Mouse (Mus musculus): ENCODE data around the gene Vmn1r195. TPM values are rescaled to one million over a fixed set of nuclear protein-coding genes. Genes with fewer than 3 reads are reported as not detected.
"Not testable (repeated sequence)": the region's sequence is repeated elsewhere in the genome, so short reads cannot be mapped to it uniquely, and the experiment has no call there.

The Vmn1r195 gene
- total RNA-seq (2018; cell fraction: chromatin; rRNA removed), result not detected
- not detected for total RNA-seq (2018; cell fraction: cytosol; rRNA removed)
- not detected for total RNA-seq (2018; cell fraction: nucleus; rRNA removed)
- polyA plus RNA-seq (2018), result not detected in 3 replicates

- not testable (repeated sequence) for H3K4me3 ChIP-seq (ENCODE audit: inconsistent target); H3K36me3 ChIP-seq (ENCODE audit: inconsistent target); H3K79me2 ChIP-seq (ENCODE audit: inconsistent target); H3K27ac ChIP-seq
- WGBS (ENCODE audit: missing documents), result 100% methylated on average over 1 of the region's 1 CpGs
Measured at GRCm38 (mm10) chr13:22270222-22270621, at the start of gene Vmn1r195. TSS of gene Vmn1r195 (plus strand) at chr13:22270522.

GRCm38 (mm10) chr13:22223060-22223459, 47.3 kb upstream of the Vmn1r195 start, which contains the start of gene Vmn1r193:
TSS of gene Vmn1r193 (minus strand) at chr13:22223160.
- WGBS (ENCODE audit: missing documents), result 67% methylated on average over 1 of the region's 1 CpGs
- not testable (repeated sequence) for H3K27ac ChIP-seq; H3K79me2 ChIP-seq (ENCODE audit: inconsistent target); H3K36me3 ChIP-seq (ENCODE audit: inconsistent target); H3K4me3 ChIP-seq (ENCODE audit: inconsistent target)

- Histone ChIP-seq H3K4me3 (ENCODE audit: inconsistent target) (no peak within 1 kb of the TSS), H3K79me2 (ENCODE audit: inconsistent target) (no peaks in the 10 kb centered on the region), H3K27ac (no peak within 1 kb of the TSS), H3K36me3 (ENCODE audit: inconsistent target) (no peaks in the 10 kb centered on the region)
- WGBS (ENCODE audit: missing documents), result 50% methylated on average over 1 of the region's 1 CpGs
Measured at GRCm38 (mm10) chr13:22243915-22244314, 26.4 kb upstream of the Vmn1r195 start, which contains the start of gene Vmn1r194. TSS of gene Vmn1r194 (plus strand) at chr13:22244215.

GRCm38 (mm10) chr13:22271721-22272120, 1.4 kb downstream of the Vmn1r195 start:
- WGBS (ENCODE audit: missing documents), result 63% methylated on average over 2 of the region's 2 CpGs
- H3K79me2 ChIP-seq (ENCODE audit: inconsistent target), result no peaks in the 10 kb centered on the region
- no peak overlapping the region for H3K4me3 ChIP-seq (ENCODE audit: inconsistent target)
- H3K27ac ChIP-seq, result no peak overlapping the region
- H3K36me3 ChIP-seq (ENCODE audit: inconsistent target), result no peaks in the 10 kb centered on the region

GRCm38 (mm10) chr13:22284578-22284977, 14.3 kb downstream of the Vmn1r195 start:
- 84% methylated on average over 2 of the region's 2 CpGs for WGBS (ENCODE audit: missing documents)
- Histone ChIP-seq H3K27ac (no peak overlapping the region), H3K36me3 (ENCODE audit: inconsistent target) (no peaks in the 10 kb centered on the region), H3K4me3 (ENCODE audit: inconsistent target) (no peak overlapping the region), H3K79me2 (ENCODE audit: inconsistent target) (no peaks in the 10 kb centered on the region)

GRCm38 (mm10) chr13:22289620-22290019, 19.3 kb downstream of the Vmn1r195 start, which contains the start of gene Vmn1r196:
TSS of gene Vmn1r196 (plus strand) at chr13:22289920.
- no peak within 1 kb of the TSS for H3K4me3 ChIP-seq (ENCODE audit: inconsistent target)
- no peaks in the 10 kb centered on the region for H3K79me2 ChIP-seq (ENCODE audit: inconsistent target)
- H3K27ac ChIP-seq, result no peak within 1 kb of the TSS
- 75% methylated on average over 2 of the region's 2 CpGs for WGBS (ENCODE audit: missing documents)
- no peaks in the 10 kb centered on the region for H3K36me3 ChIP-seq (ENCODE audit: inconsistent target)

- not testable (repeated sequence) for H3K79me2 ChIP-seq (ENCODE audit: inconsistent target); H3K4me3 ChIP-seq (ENCODE audit: inconsistent target); H3K27ac ChIP-seq; H3K36me3 ChIP-seq (ENCODE audit: inconsistent target)
- 100% methylated on average over 2 of the region's 5 CpGs for whole genome bisulfite sequencing (ENCODE audit: missing documents)
Measured at GRCm38 (mm10) chr13:22308075-22308474, 37.8 kb downstream of the Vmn1r195 start.

- Histone ChIP-seq H3K4me3 (ENCODE audit: inconsistent target) (no peak overlapping the region), H3K27ac (no peak overlapping the region), H3K79me2 (ENCODE audit: inconsistent target) (no peaks in the 10 kb centered on the region), H3K36me3 (ENCODE audit: inconsistent target) (no peaks in the 10 kb centered on the region)
- WGBS (ENCODE audit: missing documents), result 69% methylated on average over 1 of the region's 2 CpGs
Measured at GRCm38 (mm10) chr13:22315361-22315760, 45.0 kb downstream of the Vmn1r195 start.

GRCm38 (mm10) chr13:22317366-22317765, 47.0 kb downstream of the Vmn1r195 start:
- no peaks in the 10 kb centered on the region for H3K79me2 ChIP-seq (ENCODE audit: inconsistent target)
- H3K36me3 ChIP-seq (ENCODE audit: inconsistent target), result no peaks in the 10 kb centered on the region
- no peak overlapping the region for H3K27ac ChIP-seq
- 85% methylated on average over 2 of the region's 2 CpGs for WGBS (ENCODE audit: missing documents)
- no peak overlapping the region for H3K4me3 ChIP-seq (ENCODE audit: inconsistent target)

- Histone ChIP-seq H3K36me3 (ENCODE audit: inconsistent target) (no peaks in the 10 kb centered on the region), H3K4me3 (ENCODE audit: inconsistent target) (no peak overlapping the region), H3K79me2 (ENCODE audit: inconsistent target) (no peaks in the 10 kb centered on the region), H3K27ac (no peak overlapping the region)
Measured at GRCm38 (mm10) chr13:22320091-22320490, 49.8 kb downstream of the Vmn1r195 start.

- Histone ChIP-seq H3K79me2 (ENCODE audit: inconsistent target) (no peaks in the 10 kb centered on the region), H3K27ac (no peak within 1 kb of the TSS), H3K4me3 (ENCODE audit: inconsistent target) (no peak within 1 kb of the TSS), H3K36me3 (ENCODE audit: inconsistent target) (no peaks in the 10 kb centered on the region)
Measured at GRCm38 (mm10) chr13:22324289-22324688, 54.0 kb downstream of the Vmn1r195 start, which contains the start of gene Vmn1r197. TSS of gene Vmn1r197 (plus strand) at chr13:22324589.

Other genes starting within 250 kb of the Vmn1r195 start
- not detected in 3 replicates for gene Hist1h2ah, start 235.0 kb upstream of the Vmn1r195 start, polyA plus RNA-seq (2018)
- gene Hist1h2bk, start 234.7 kb upstream of the Vmn1r195 start, polyA plus RNA-seq (2018), result not detected in 3 replicates
- gene Hist1h4i, start 229.2 kb upstream of the Vmn1r195 start, polyA plus RNA-seq (2018), result 2.6 to 11.5 TPM (median 7.3 TPM) in 3 replicates
- gene Hist1h2ag, start 227.6 kb upstream of the Vmn1r195 start, polyA plus RNA-seq (2018), result not detected in 3 replicates
- gene Hist1h2bj, start 227.3 kb upstream of the Vmn1r195 start, polyA plus RNA-seq (2018), result not detected in 3 replicates
- not detected in 3 replicates for gene Vmn1r188, start 186.1 kb upstream of the Vmn1r195 start, polyA plus RNA-seq (2018)
- not detected in 3 replicates for gene Vmn1r189, start 164.7 kb upstream of the Vmn1r195 start, polyA plus RNA-seq (2018)
- not detected in 3 replicates for gene Vmn1r191, start 86.6 kb upstream of the Vmn1r195 start, polyA plus RNA-seq (2018)
- gene Vmn1r192, start 79.4 kb upstream of the Vmn1r195 start, polyA plus RNA-seq (2018), result not detected in 3 replicates
- not detected in 3 replicates for gene Vmn1r193, start 47.4 kb upstream of the Vmn1r195 start, polyA plus RNA-seq (2018)
- gene Vmn1r194, start 26.3 kb upstream of the Vmn1r195 start, polyA plus RNA-seq (2018), result not detected in 3 replicates
- not detected in 3 replicates for gene Vmn1r196, start 19.4 kb downstream of the Vmn1r195 start, polyA plus RNA-seq (2018)
- not detected in 3 replicates for gene Vmn1r197, start 54.1 kb downstream of the Vmn1r195 start, polyA plus RNA-seq (2018)
- not detected in 3 replicates for gene Vmn1r198, start 79.8 kb downstream of the Vmn1r195 start, polyA plus RNA-seq (2018)
- not detected in 3 replicates for gene Vmn1r199, start 109.3 kb downstream of the Vmn1r195 start, polyA plus RNA-seq (2018)
- not detected in 3 replicates for gene Vmn1r200, start 119.9 kb downstream of the Vmn1r195 start, polyA plus RNA-seq (2018)
- gene Vmn1r201, start 201.4 kb downstream of the Vmn1r195 start, polyA plus RNA-seq (2018), result not detected in 3 replicates
- gene Vmn1r202, start 234.9 kb downstream of the Vmn1r195 start, polyA plus RNA-seq (2018), result not detected in 3 replicates
- gene Vmn1r203, start 247.6 kb downstream of the Vmn1r195 start, polyA plus RNA-seq (2018), result 0.02 to 0.03 TPM in 2 of 3 replicates, not detected in the other